Mouse (Mus musculus): ENCODE measurements at regions not wholly inside any gene's neighbourhood (a gene's known extent, or its start where the extent isn't known, plus 50 kb on each side); places are given as distances from the start of the nearest gene placed in this dataset.

GRCm38 (mm10) chr9:35360139-35361100 is 60.5 kb upstream of the Cdon start:
- TF ChIP-seq ZC3H11A (IDR thresholded peaks at IDR 0.05; ENCODE audit: borderline replicate concordance, low read depth, low read length) (no peak), HCFC1 (IDR thresholded peaks at IDR 0.05; ENCODE audit: borderline replicate concordance, insufficient read depth, low read length) (no peak), CHD2 (IDR thresholded peaks at IDR 0.05; ENCODE audit: low read depth, low read length) (no peak), ZNF384 (IDR thresholded peaks at IDR 0.05; ENCODE audit: low read depth, low read length) (no peak), MAFK (IDR thresholded peaks at IDR 0.05; ENCODE audit: insufficient read depth, low read depth, low read length) (no peak)
- Histone ChIP-seq H3K9ac (ENCODE audit: insufficient read depth, low read depth, low read length, poor library complexity, severe bottlenecking) (no peak overlapping the region), H3K4me1 (ENCODE audit: control insufficient read depth in 2 of 2, insufficient read depth in 2 of 2, low read length in 2 of 2, poor library complexity in 1 of 2) (no peaks in the 10 kb centered on the region), H3K36me3 (ENCODE audit: control insufficient read depth, insufficient read depth, low read length, poor library complexity, severe bottlenecking) (no peaks in the 10 kb centered on the region), H3K27ac (ENCODE audit: insufficient read depth, low read depth, low read length, poor library complexity, severe bottlenecking) (no peak overlapping the region), H3K9me3 (ENCODE audit: control insufficient read depth, insufficient read depth, low read depth, low read length) (no peaks in the 10 kb centered on the region), H3K4me3 (ENCODE audit: insufficient read depth in 1 of 2, low read depth in 1 of 2, low read length in 2 of 2, poor library complexity in 1 of 2, severe bottlenecking in 1 of 2) (no peak overlapping the region)
- no peak for DNase-seq (ENCODE audit: low read depth, low spot score)
- in situ Hi-C loops (cut with MboI; ENCODE audit: low sequenced_read_pairs in 2 of 2, unreplicated experiment in 2 of 2): no loop called here

GRCm38 (mm10) chr9:35361432-35361831 is 59.5 kb upstream of the Cdon start:
- Histone ChIP-seq H3K36me3 (ENCODE audit: control insufficient read depth, insufficient read depth, low read length, poor library complexity, severe bottlenecking) (no peaks in the 10 kb centered on the region), H3K9me3 (ENCODE audit: control insufficient read depth, insufficient read depth, low read depth, low read length) (no peaks in the 10 kb centered on the region), H3K4me1 (ENCODE audit: control insufficient read depth in 2 of 2, insufficient read depth in 2 of 2, low read length in 2 of 2, poor library complexity in 1 of 2) (no peaks in the 10 kb centered on the region), H3K4me3 (ENCODE audit: insufficient read depth in 1 of 2, low read depth in 1 of 2, low read length in 2 of 2, poor library complexity in 1 of 2, severe bottlenecking in 1 of 2) (no peak overlapping the region), H3K27ac (ENCODE audit: insufficient read depth, low read depth, low read length, poor library complexity, severe bottlenecking) (no peak overlapping the region), H3K9ac (ENCODE audit: insufficient read depth, low read depth, low read length, poor library complexity, severe bottlenecking) (no peak overlapping the region)
- no peak for DNase-seq (ENCODE audit: low read depth, low spot score)
- in situ Hi-C loops (cut with MboI; ENCODE audit: low sequenced_read_pairs in 2 of 2, unreplicated experiment in 2 of 2): no loop called here
- TF ChIP-seq HCFC1 (IDR thresholded peaks at IDR 0.05; ENCODE audit: borderline replicate concordance, insufficient read depth, low read length) (no peak), ZNF384 (IDR thresholded peaks at IDR 0.05; ENCODE audit: low read depth, low read length) (no peak), MAFK (IDR thresholded peaks at IDR 0.05; ENCODE audit: insufficient read depth, low read depth, low read length) (no peak), ZC3H11A (IDR thresholded peaks at IDR 0.05; ENCODE audit: borderline replicate concordance, low read depth, low read length) (no peak), CHD2 (IDR thresholded peaks at IDR 0.05; ENCODE audit: low read depth, low read length) (no peak)

DNA sequence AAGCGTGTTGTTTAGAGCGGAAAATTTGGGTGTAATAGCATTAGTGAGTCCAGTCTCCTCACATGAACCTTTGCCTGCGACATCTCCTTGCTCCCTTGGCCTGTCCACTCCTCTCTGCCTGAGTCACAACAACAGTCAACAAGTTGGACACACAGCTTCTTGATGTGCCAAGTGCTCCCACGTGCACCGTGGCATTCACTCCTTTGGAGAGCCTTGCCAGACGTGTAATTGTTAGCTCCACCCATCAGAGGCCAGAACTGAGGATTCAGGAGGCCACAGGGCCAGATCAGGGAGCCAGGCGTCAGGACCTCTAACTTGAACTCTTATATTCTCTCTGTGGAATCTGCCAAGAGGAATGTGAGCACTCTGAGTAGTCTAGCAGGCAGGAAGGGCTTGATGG is 58.7 kb upstream of the Cdon start:
- Histone ChIP-seq H3K4me1 (ENCODE audit: control insufficient read depth in 2 of 2, insufficient read depth in 2 of 2, low read length in 2 of 2, poor library complexity in 1 of 2) (no peaks in the 10 kb centered on the region), H3K4me3 (ENCODE audit: insufficient read depth in 1 of 2, low read depth in 1 of 2, low read length in 2 of 2, poor library complexity in 1 of 2, severe bottlenecking in 1 of 2) (no peak overlapping the region), H3K27ac (ENCODE audit: insufficient read depth, low read depth, low read length, poor library complexity, severe bottlenecking) (no peak overlapping the region), H3K9ac (ENCODE audit: insufficient read depth, low read depth, low read length, poor library complexity, severe bottlenecking) (no peak overlapping the region), H3K9me3 (ENCODE audit: control insufficient read depth, insufficient read depth, low read depth, low read length) (no peaks in the 10 kb centered on the region), H3K36me3 (ENCODE audit: control insufficient read depth, insufficient read depth, low read length, poor library complexity, severe bottlenecking) (no peaks in the 10 kb centered on the region)
- no peak for DNase-seq (ENCODE audit: low read depth, low spot score)
- in situ Hi-C loops (cut with MboI; ENCODE audit: low sequenced_read_pairs in 2 of 2, unreplicated experiment in 2 of 2): no loop called here
- TF ChIP-seq ZNF384 (IDR thresholded peaks at IDR 0.05; ENCODE audit: low read depth, low read length) (no peak), MAFK (IDR thresholded peaks at IDR 0.05; ENCODE audit: insufficient read depth, low read depth, low read length) (no peak)

- no peak for TF ChIP-seq MAFK (IDR thresholded peaks at IDR 0.05; ENCODE audit: insufficient read depth, low read depth, low read length)
- TF ChIP-seq CHD2 (IDR thresholded peaks at IDR 0.05; ENCODE audit: low read depth, low read length): no peak
- no peak for TF ChIP-seq HCFC1 (IDR thresholded peaks at IDR 0.05; ENCODE audit: borderline replicate concordance, insufficient read depth, low read length)
- DNase-seq (ENCODE audit: low read depth, low spot score): no peak
- Histone ChIP-seq H3K9me3 (ENCODE audit: control insufficient read depth, insufficient read depth, low read depth, low read length) (no peaks in the 10 kb centered on the region), H3K4me3 (ENCODE audit: insufficient read depth in 1 of 2, low read depth in 1 of 2, low read length in 2 of 2, poor library complexity in 1 of 2, severe bottlenecking in 1 of 2) (no peak overlapping the region), H3K9ac (ENCODE audit: insufficient read depth, low read depth, low read length, poor library complexity, severe bottlenecking) (no peak overlapping the region), H3K27ac (ENCODE audit: insufficient read depth, low read depth, low read length, poor library complexity, severe bottlenecking) (no peak overlapping the region), H3K36me3 (ENCODE audit: control insufficient read depth, insufficient read depth, low read length, poor library complexity, severe bottlenecking) (no peaks in the 10 kb centered on the region), H3K4me1 (ENCODE audit: control insufficient read depth in 2 of 2, insufficient read depth in 2 of 2, low read length in 2 of 2, poor library complexity in 1 of 2) (no peaks in the 10 kb centered on the region)
- in situ Hi-C loops (cut with MboI; ENCODE audit: low sequenced_read_pairs in 2 of 2, unreplicated experiment in 2 of 2): no loop called here
Observed at GRCm38 (mm10) chr9:35363079-35363478, 57.8 kb upstream of the Cdon start.

Data from ES-E14 (cell line).